Mouse (Mus musculus) gastrocnemius, postnatal 10 days (tissue): ENCODE data around the gene Olfr707. TPM values are rescaled to one million over a fixed set of nuclear protein-coding genes. Genes with fewer than 3 reads are reported as not detected.
A peak's percentile ranks its signal among the peaks of the same experiment; 100 is the strongest.
"Not testable (repeated sequence)": the region's sequence is repeated elsewhere in the genome, so short reads cannot be mapped to it uniquely, and the experiment has no call there.

ENCODE experiments used
- DNase-seq: peaks from one replicate; pipeline ENCODE4 v3.0.0; 2021; ENCODE audit warnings: mixed read lengths
- long read RNA-seq, 2 experiments: library from polyadenylated mRNA; stranded (forward); transcript quantifications; one replicate each; pipeline ENCODE4 v2.0.0; 2021
- total RNA-seq, 2 experiments: library from RNA; stranded (reverse); gene quantifications; 2 replicates each; pipeline ENCODE4 v1.2.3; 2021

The Olfr707 gene
- total RNA-seq, result not detected
- long read RNA-seq, experiment 1, result 0 reads
- long read RNA-seq, experiment 2, result 0 reads

DNA sequence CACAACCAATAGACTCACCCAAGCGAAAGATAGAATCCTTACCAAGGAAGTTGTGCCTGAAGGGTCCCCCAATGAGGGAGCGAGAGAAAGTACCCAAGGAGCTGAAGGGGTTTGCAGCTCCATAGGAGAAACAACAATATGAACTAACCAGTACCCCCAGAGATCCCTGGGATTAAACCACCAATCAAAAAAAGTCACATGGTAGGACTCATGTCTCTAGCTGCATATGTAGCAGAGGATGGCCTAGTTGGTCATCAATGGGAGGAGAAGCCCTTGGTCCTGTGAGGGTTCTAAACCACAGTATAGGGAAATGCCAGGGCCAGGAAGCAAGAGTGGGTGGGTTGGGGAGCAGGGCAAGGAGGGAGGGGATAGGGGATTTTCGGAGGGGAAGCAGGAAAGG lies at the start of gene Olfr707:
Olfr707 (minus strand) TSS at position 101 of the 400 bp plus-strand sequence.
- not testable (repeated sequence) for DNase-seq

DNA sequence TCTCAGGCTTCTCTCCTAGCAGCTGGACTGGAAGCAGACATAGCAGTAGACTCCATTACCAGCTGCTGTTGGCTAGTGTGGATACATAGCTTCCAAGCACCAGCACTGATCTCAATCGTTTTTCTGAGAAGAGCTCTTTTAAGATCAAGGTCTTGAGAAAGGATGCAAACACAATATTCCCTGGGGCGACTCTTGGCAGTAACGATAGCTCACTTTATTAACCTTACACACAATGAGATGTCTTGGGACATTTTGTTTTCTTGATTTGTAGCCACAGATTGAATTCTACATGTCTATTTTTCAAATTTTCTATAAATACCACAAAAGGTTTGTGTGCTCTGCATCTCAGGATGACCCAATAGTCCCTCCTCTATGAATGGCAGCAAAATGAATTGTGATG lies 47.2 kb upstream of the Olfr707 start, which contains the start of gene Olfr710:
Olfr710 (minus strand) TSS at position 101 of the 400 bp plus-strand sequence.
- no peak for DNase-seq

- DNase-seq, result no peak
Observed at GRCm38 (mm10) chr7:106932119-106932518, 31.1 kb upstream of the Olfr707 start, which contains the start of gene Olfr709-ps1. Gene Olfr709-ps1 (minus strand): TSS chr7:106932219.

GRCm38 (mm10) chr7:106920961-106921360 lies 19.9 kb upstream of the Olfr707 start:
- DNase-seq, result peak; percentile 5

- DNase-seq, result no peak
Observed at GRCm38 (mm10) chr7:106907676-106908075, 6.6 kb upstream of the Olfr707 start, which contains the start of gene Olfr1532-ps1. Gene Olfr1532-ps1 (plus strand): TSS chr7:106908001.

DNA sequence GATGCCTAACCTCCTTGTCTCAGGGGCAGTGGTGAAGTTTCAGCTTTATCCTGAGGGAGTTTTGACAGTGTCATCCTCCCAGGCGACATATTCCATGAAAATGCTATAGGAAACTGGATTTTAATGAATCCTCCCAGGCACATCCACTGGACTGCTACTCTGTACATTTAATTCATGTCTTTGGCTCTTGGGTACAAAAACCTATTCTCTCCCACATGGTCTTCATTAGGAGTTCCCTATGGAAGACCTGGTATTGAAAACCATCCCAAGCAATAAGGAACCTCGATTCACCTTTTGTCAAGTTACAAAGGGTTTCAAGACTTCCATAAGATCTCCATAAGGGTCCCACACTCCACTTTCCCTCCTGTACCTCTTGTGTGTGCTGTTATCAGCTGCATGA lies 13.0 kb downstream of the Olfr707 start, which contains the start of gene Olfr706:
Olfr706 (minus strand) TSS at position 101 of the 400 bp plus-strand sequence.
- no peak for DNase-seq

GRCm38 (mm10) chr7:106876791-106877190 lies 24.2 kb downstream of the Olfr707 start, which contains the start of gene Olfr705:
Gene Olfr705 (minus strand): TSS chr7:106876891.
- no peak for DNase-seq

GRCm38 (mm10) chr7:106862885-106863284 lies 38.2 kb downstream of the Olfr707 start, which contains the start of gene Olfr704:
Gene Olfr704 (plus strand): TSS chr7:106863185.
- no peak for DNase-seq

GRCm38 (mm10) chr7:106843060-106843459 lies 58.0 kb downstream of the Olfr707 start, which contains the start of gene Olfr703:
Gene Olfr703 (plus strand): TSS chr7:106843360.
- DNase-seq, result no peak

Other genes starting within 250 kb of the Olfr707 start
- gene Olfr693, start 220.7 kb downstream of the Olfr707 start, total RNA-seq, result not detected
- gene Olfr694, start 209.4 kb downstream of the Olfr707 start, total RNA-seq, result not detected
- not detected for gene Olfr695, start 184.8 kb downstream of the Olfr707 start, total RNA-seq
- not detected for gene Olfr697, start 158.8 kb downstream of the Olfr707 start, total RNA-seq
- not detected for gene Olfr698, start 145.8 kb downstream of the Olfr707 start, total RNA-seq
- not detected for gene Olfr699, start 108.0 kb downstream of the Olfr707 start, total RNA-seq
- not detected for gene Olfr700, start 92.4 kb downstream of the Olfr707 start, total RNA-seq
- not detected for gene Olfr701, start 87.1 kb downstream of the Olfr707 start, total RNA-seq
- not detected for gene Olfr702, start 67.3 kb downstream of the Olfr707 start, total RNA-seq
- gene Olfr703, start 57.9 kb downstream of the Olfr707 start, total RNA-seq, result not detected
- not detected for gene Olfr704, start 38.1 kb downstream of the Olfr707 start, total RNA-seq
- not detected for gene Olfr705, start 24.4 kb downstream of the Olfr707 start, total RNA-seq
- gene Olfr706, start 13.1 kb downstream of the Olfr707 start, total RNA-seq, result not detected
- gene Olfr1532-ps1, start 6.8 kb upstream of the Olfr707 start, total RNA-seq, result not detected
- not detected for gene Olfr709-ps1, start 31.0 kb upstream of the Olfr707 start, total RNA-seq
- not detected for gene Olfr710, start 47.1 kb upstream of the Olfr707 start, total RNA-seq
- not detected for gene Olfr6, start 62.7 kb upstream of the Olfr707 start, total RNA-seq
- gene Olfr711, start 74.2 kb upstream of the Olfr707 start, total RNA-seq, result not detected
- not detected for gene Olfr2, start 104.8 kb upstream of the Olfr707 start, total RNA-seq
- gene Olfr713, start 129.9 kb upstream of the Olfr707 start, total RNA-seq, result not detected
- gene Olfr714, start 169.7 kb upstream of the Olfr707 start, total RNA-seq, result not detected
- not detected for gene Olfr17, start 192.0 kb upstream of the Olfr707 start, total RNA-seq
- not detected for gene Olfr715b, start 209.1 kb upstream of the Olfr707 start, total RNA-seq
- gene Olfr715, start 229.8 kb upstream of the Olfr707 start, total RNA-seq, result not detected
- gene Olfr716, start 237.1 kb upstream of the Olfr707 start, total RNA-seq, result not detected